Comparison of ENCODE assay signal across 8 mouse cellular contexts in the genomic region with DNA sequence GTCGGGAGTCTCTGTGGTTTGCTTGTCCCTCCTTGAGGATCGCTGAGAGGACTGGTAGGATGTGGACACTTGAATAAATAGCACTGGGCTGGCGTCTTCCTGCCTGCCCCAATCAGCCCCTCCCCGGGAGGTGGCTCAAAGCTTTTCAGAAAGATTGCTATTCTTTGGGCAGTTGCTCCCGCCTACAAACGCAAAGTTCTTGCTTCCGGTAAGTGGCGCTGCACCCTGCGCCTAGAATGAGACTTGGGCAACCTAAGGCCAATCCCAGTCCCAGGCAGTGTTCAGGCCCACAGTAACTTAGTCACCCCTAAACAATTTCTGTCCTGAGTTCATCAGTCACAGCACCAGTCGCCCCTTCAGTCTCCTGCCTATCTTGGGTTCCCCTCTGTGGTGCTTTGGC. TPM values are rescaled to one million over a fixed set of nuclear protein-coding genes. Genes with fewer than 3 reads are reported as not detected.
DNase-seq lines count a peak whose midpoint lies in the region; ATAC-seq and TF ChIP-seq lines count a peak whose summit lies in the region.
"Not testable (repeated sequence)": the region's sequence is repeated elsewhere in the genome, so short reads cannot be mapped to it uniquely, and the experiment has no call there.

No protein-coding gene starts in this region.

- H3K9ac ChIP-seq in forebrain, embryonic 13.5 days; heart, embryonic 16.5 days (ENCODE audit: low read length); intestine, postnatal 0 days (ENCODE audit: low read depth, low read length); lung, embryonic 15.5 days; midbrain, embryonic 15.5 days: not testable (repeated sequence)

- WGBS in forebrain, embryonic 13.5 days: 3% methylated on average over 10 of the region's 10 CpGs
- WGBS in heart, embryonic 16.5 days: 12% methylated on average over 10 of the region's 10 CpGs
- WGBS in intestine, postnatal 0 days: 8% methylated on average over 10 of the region's 10 CpGs
- 7% methylated on average over 10 of the region's 10 CpGs for WGBS in lung, embryonic 15.5 days
- WGBS in midbrain, embryonic 15.5 days: 5% methylated on average over 10 of the region's 10 CpGs

- H3K4me1 ChIP-seq in forebrain, embryonic 13.5 days; heart, embryonic 16.5 days (ENCODE audit: control insufficient read depth, insufficient read depth, low read length); intestine, postnatal 0 days (replicated peaks; ENCODE audit: control insufficient read depth, insufficient read depth, low read length); lung, embryonic 15.5 days; midbrain, embryonic 15.5 days: not testable (repeated sequence)

- H3K4me3 ChIP-seq in forebrain, embryonic 13.5 days; intestine, postnatal 0 days (ENCODE audit: low read depth, low read length); lung, embryonic 15.5 days; midbrain, embryonic 15.5 days: not testable (repeated sequence)
- peak overlapping the region; percentile 15 for H3K4me3 ChIP-seq in heart, embryonic 16.5 days (ENCODE audit: low read length)

- not testable (repeated sequence) for H3K36me3 ChIP-seq in forebrain, embryonic 13.5 days (ENCODE audit: poor library complexity, severe bottlenecking); heart, embryonic 16.5 days (ENCODE audit: control insufficient read depth, insufficient read depth); intestine, postnatal 0 days (ENCODE audit: control insufficient read depth, insufficient read depth); lung, embryonic 15.5 days; midbrain, embryonic 15.5 days (replicated peaks)

- not testable (repeated sequence) for H3K27me3 ChIP-seq in forebrain, embryonic 13.5 days; heart, embryonic 16.5 days (ENCODE audit: control insufficient read depth, insufficient read depth, low read length); intestine, postnatal 0 days (replicated peaks; ENCODE audit: control insufficient read depth, insufficient read depth, low read length); lung, embryonic 15.5 days; midbrain, embryonic 15.5 days (replicated peaks)

- TF ChIP-seq CTCF in intestine, postnatal 0 days (IDR thresholded peaks at IDR 0.05; ENCODE audit: low read depth): not testable (repeated sequence)

- H3K9me3 ChIP-seq in forebrain, embryonic 13.5 days (replicated peaks); heart, embryonic 16.5 days (replicated peaks; ENCODE audit: control insufficient read depth, low read length); intestine, postnatal 0 days (ENCODE audit: control insufficient read depth); lung, embryonic 15.5 days; midbrain, embryonic 15.5 days: not testable (repeated sequence)

- peak; percentile 88 for ATAC-seq in common myeloid progenitor, adult 5-6 weeks (replicated peaks; ENCODE audit: low read depth, poor library complexity, severe bottlenecking)
- not testable (repeated sequence) for ATAC-seq in forebrain, embryonic 13.5 days; heart, embryonic 16.5 days (replicated peaks; ENCODE audit: extremely low read depth, insufficient read depth, low FRiP score); intestine, postnatal 0 days; lung, embryonic 15.5 days (ENCODE audit: borderline replicate concordance, extremely low read depth, low FRiP score, low TSS enrichment); midbrain, embryonic 15.5 days (replicated peaks)

- peak; percentile 74 for DNase-seq in R1 (ENCODE audit: low read depth, low spot score)
- DNase-seq in thymus, postnatal 4 days: peak; percentile 14

- H3K4me2 ChIP-seq in forebrain, embryonic 13.5 days: peak overlapping the region; percentile 35
- peak overlapping the region; percentile 48 for H3K4me2 ChIP-seq in heart, embryonic 16.5 days (ENCODE audit: low read depth, low read length)
- H3K4me2 ChIP-seq in intestine, postnatal 0 days (replicated peaks; ENCODE audit: low read depth): peak overlapping the region; percentile 30; the same call in 1 of the 2 replicates
- H3K4me2 ChIP-seq in lung, embryonic 15.5 days: peak overlapping the region; percentile 41
- H3K4me2 ChIP-seq in midbrain, embryonic 15.5 days: peak overlapping the region; percentile 0; the same call in 1 of the 2 replicates

- H3K27ac ChIP-seq in forebrain, embryonic 13.5 days; heart, embryonic 16.5 days (ENCODE audit: low read length); intestine, postnatal 0 days (ENCODE audit: low read depth, low read length); lung, embryonic 15.5 days; midbrain, embryonic 15.5 days: not testable (repeated sequence)

RNA-seq across cellular contexts. Expression of a gene that starts 18.9 kb away (rescaled TPM):
- 27.2 and 51.3 TPM in 2 replicates for total RNA-seq in common myeloid progenitor, adult 5-6 weeks (2017)
- 0.62 and 0.71 TPM in 2 replicates for polyA plus RNA-seq in forebrain, embryonic 13.5 days (2015; fragmentation: Nextera tagmentation; extraction: Ambion mirVana)
- polyA plus RNA-seq in heart, embryonic 16.5 days (2015; fragmentation: Nextera tagmentation; extraction: Ambion mirVana): 8.1 and 9.2 TPM in 2 replicates
- polyA plus RNA-seq in intestine, postnatal 0 days (2015; fragmentation: Nextera tagmentation; extraction: Ambion mirVana): 1.6 and 1.9 TPM in 2 replicates
- 9.4 and 10.9 TPM in 2 replicates for polyA plus RNA-seq in lung, embryonic 15.5 days (2015; fragmentation: Nextera tagmentation; extraction: Ambion mirVana)
- 0.23 and 0.59 TPM in 2 replicates for polyA plus RNA-seq in midbrain, embryonic 15.5 days (2015; fragmentation: Nextera tagmentation; extraction: Ambion mirVana)
